Mouse (Mus musculus) kidney, adult 2 months (tissue): Measurements from ENCODE around the gene Gatd1.

Experiments
- CTCF ChIP-seq: fragments of 200-500 bp; conservative IDR thresholded peaks from 2 replicates; pipeline ENCODE4 v1.5.1; 2011; ENCODE audit warnings: low read depth, mild to moderate bottlenecking, control low read depth, low read length, moderate library complexity, mixed read lengths; ENCODE audit not compliant: insufficient read depth, insufficient read length
- POLR2A ChIP-seq: fragments of 200-500 bp; IDR thresholded peaks from one replicate; pipeline ENCODE4 v1.6.1; 2011; ENCODE audit warnings: low read depth, low read length, control low read depth

- TF ChIP-seq CTCF = no peak
- TF ChIP-seq POLR2A = no peak
Measured at GRCm38 (mm10) chr7:141435856-141436522, 22.1 kb upstream of the Gatd1 start.
